Comparison of ENCODE assay signal across 25 mouse cellular contexts in the genomic region with DNA sequence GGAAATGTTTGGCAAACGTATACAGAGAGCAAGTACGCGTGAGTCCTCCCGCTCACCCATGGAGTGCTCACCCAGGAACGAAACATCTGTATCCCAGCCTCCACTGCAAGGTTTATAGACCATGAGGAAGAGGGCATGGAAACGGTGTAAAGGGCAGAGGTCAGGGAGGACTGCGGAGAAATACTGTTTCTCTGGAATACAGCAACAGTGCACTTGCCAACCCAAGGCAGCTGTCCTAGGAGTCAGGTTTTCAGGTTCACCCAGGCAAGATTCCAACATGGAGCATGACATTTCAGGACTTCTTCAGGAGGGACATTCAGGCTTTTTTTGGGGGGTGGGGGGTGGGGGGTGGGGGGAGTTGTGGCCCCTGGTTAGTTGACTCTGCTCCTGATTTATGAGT. TPM values are rescaled to one million over a fixed set of nuclear protein-coding genes. Genes with fewer than 3 reads are reported as not detected.
A peak's percentile ranks its signal among the peaks of the same experiment; 100 is the strongest.
DNase-seq lines count a peak whose midpoint lies in the region; ATAC-seq and TF ChIP-seq lines count a peak whose summit lies in the region.
"Had no signal": no experiment of that assay in that cellular context is flagged by ENCODE, and none has a peak within 500 bp of the region (broad histone marks: within the 10 kb centered on the region; RNA-seq: fewer than 3 reads in every experiment).

No protein-coding gene starts in this region.

- no peak overlapping the region for H3K4me3 ChIP-seq in gastrocnemius, adult 2 months
- peak overlapping the region; percentile 42 for H3K4me3 ChIP-seq in megakaryocyte, embryonic 14.5 days (replicated peaks)
- H3K4me3 ChIP-seq in liver, embryonic 11.5 days (ENCODE audit: low read depth, low read length) = no peak overlapping the region
- H3K4me3 ChIP-seq: embryonic facial prominence, embryonic 10.5 days; embryonic facial prominence, embryonic 12.5 days; forebrain, embryonic 13.5 days; forebrain, embryonic 15.5 days had no signal

- H3K4me2 ChIP-seq in liver, embryonic 11.5 days = no peak overlapping the region
- H3K4me2 ChIP-seq: embryonic facial prominence, embryonic 12.5 days; forebrain, embryonic 13.5 days; forebrain, embryonic 15.5 days had no signal

- H3K36me3 ChIP-seq in megakaryocyte, embryonic 14.5 days (replicated peaks; ENCODE audit: low read length) = peaks cover 10% of the 10 kb centered on the region
- no peaks in the 10 kb centered on the region for H3K36me3 ChIP-seq in liver, embryonic 11.5 days (ENCODE audit: control insufficient read depth, insufficient read depth, low read length)
- H3K36me3 ChIP-seq: embryonic facial prominence, embryonic 10.5 days; embryonic facial prominence, embryonic 12.5 days; forebrain, embryonic 15.5 days; G1E had no signal

- peak overlapping the region; percentile 13; the same call in 1 of the 2 replicates for H3K27ac ChIP-seq in gastrocnemius, adult 2 months
- no peak overlapping the region for H3K27ac ChIP-seq in liver, embryonic 11.5 days (ENCODE audit: low read depth, low read length)
- H3K27ac ChIP-seq: embryonic facial prominence, embryonic 10.5 days; embryonic facial prominence, embryonic 12.5 days; forebrain, embryonic 13.5 days; forebrain, embryonic 15.5 days had no signal

- no peaks in the 10 kb centered on the region for H3K27me3 ChIP-seq in megakaryocyte, embryonic 14.5 days (replicated peaks)
- no peaks in the 10 kb centered on the region for H3K27me3 ChIP-seq in liver, embryonic 11.5 days (replicated peaks; ENCODE audit: control insufficient read depth, insufficient read depth, low read length)
- H3K27me3 ChIP-seq: CH12.LX; embryonic facial prominence, embryonic 12.5 days; forebrain, embryonic 13.5 days; forebrain, embryonic 15.5 days; Patski had no signal

- no peak for ATAC-seq in megakaryocyte, adult 5-6 weeks (ENCODE audit: poor library complexity, severe bottlenecking)
- ATAC-seq in liver, embryonic 11.5 days (replicated peaks; ENCODE audit: low FRiP score) = no peak
- ATAC-seq: activated CD4-positive, CD25-positive, alpha-beta regulatory T cell, adult 4 months; CD4-positive, CD25-positive, alpha-beta regulatory T cell, adult 4 months; forebrain, embryonic 13.5 days; forebrain, embryonic 15.5 days; Patski had no signal

- peaks cover 99% of the 10 kb centered on the region for H3K4me1 ChIP-seq in megakaryocyte, embryonic 14.5 days
- no peaks in the 10 kb centered on the region; the same call in 1 of the 2 replicates for H3K4me1 ChIP-seq in liver, embryonic 11.5 days (replicated peaks; ENCODE audit: control insufficient read depth, insufficient read depth, low read length)

- no peak for TF ChIP-seq CTCF in gastrocnemius, adult 2 months (IDR thresholded peaks at IDR 0.05)

- intact Hi-C loops in gastrocnemius, adult 2 months (cut with DNase I) = no loop called here

- no peak overlapping the region for H3K9ac ChIP-seq in liver, embryonic 11.5 days (ENCODE audit: low read depth, low read length)
- H3K9ac ChIP-seq: embryonic facial prominence, embryonic 12.5 days; forebrain, embryonic 13.5 days; forebrain, embryonic 15.5 days had no signal

- DNase-seq in embryo, embryonic 10 days (ENCODE audit: low spot score) = peak; percentile 14
- no peak for DNase-seq in embryo, embryonic 11 days
- DNase-seq in gastrocnemius, adult 2 months = peak; percentile 57
- DNase-seq in gastrocnemius, postnatal 25 days = no peak
- no peak for DNase-seq in liver, embryonic 11.5 days (ENCODE audit: low spot score)
- DNase-seq: adrenal gland, adult 8-10 months; adrenal gland, postnatal 14 days; adrenal gland, postnatal 36 days; B cell, adult 2 months; cerebellum, adult 11-12 months; cerebellum, adult 2 months; cerebellum, adult 9-10 months; cerebellum, postnatal 10 days; cerebellum, postnatal 25 days had no signal

- 82% methylated on average over 7 of the region's 7 CpGs for WGBS in liver, embryonic 11.5 days

- H3K9me3 ChIP-seq in megakaryocyte, embryonic 14.5 days = no peaks in the 10 kb centered on the region
- no peaks in the 10 kb centered on the region for H3K9me3 ChIP-seq in liver, embryonic 11.5 days (ENCODE audit: control insufficient read depth, low read length)
- H3K9me3 ChIP-seq: embryonic facial prominence, embryonic 10.5 days; embryonic facial prominence, embryonic 12.5 days; forebrain, embryonic 13.5 days; forebrain, embryonic 15.5 days had no signal

RNA-seq across cellular contexts. Expression of a gene that starts 1.1 kb away (rescaled TPM):
- 1 to 10 TPM; 4.1 to 4.8 TPM for total RNA-seq in gastrocnemius, adult 2 months (2021)
- 1 to 10 TPM; 5.4 to 5.5 TPM for total RNA-seq in gastrocnemius, postnatal 25 days (2021)
- 10.1 and 12.0 TPM in 2 replicates for polyA plus RNA-seq in megakaryocyte, embryonic 14.5 days (2012; ENCODE audit: insufficient read depth, low replicate concordance)
- 1.1 and 1.9 TPM in 2 replicates for total RNA-seq in megakaryocyte, adult 5-6 weeks (2015)
- 3.1 and 7.6 TPM in 2 replicates for total RNA-seq in megakaryocyte, adult 5-6 weeks (2017)
- 4.2 and 4.7 TPM in 2 replicates for polyA plus RNA-seq in liver, embryonic 11.5 days (2014; fragmentation: Nextera tagmentation; extraction: Ambion mirVana)
- polyA plus RNA-seq: activated CD4-positive, CD25-positive, alpha-beta regulatory T cell, adult 4 months; embryonic facial prominence, embryonic 10.5 days; G1E; Patski had no signal

Comparison
In these comparisons a context has a peak if more than half of its experiments do, and no peak if none do; other contexts are left out.
1. DNase-seq: peak in embryo, embryonic 10 days (single experiment) and gastrocnemius, adult 2 months (single experiment); none in embryo, embryonic 11 days (single experiment), gastrocnemius, postnatal 25 days (single experiment) and liver, embryonic 11.5 days (single experiment).